Mouse (Mus musculus) midbrain, embryonic 11.5 days (tissue): ENCODE measurements at regions not wholly inside any gene's neighbourhood (a gene's known extent, or its start where the extent isn't known, plus 50 kb on each side); places are given as distances from the start of the nearest gene placed in this dataset.

ENCODE experiments used
- ATAC-seq: fragments of 200-750 bp; cut with Nextera tagmentation; 2 replicates; pipeline ENCODE4 v1.8.0; 2017; ENCODE audit warnings: moderate TSS enrichment, moderate library complexity; ENCODE audit not compliant: low FRiP score
- DNase-seq: peaks from one replicate; pipeline ENCODE4 v3.0.0; 2015; ENCODE audit warnings: low spot score; ENCODE audit errors: missing footprints
- H3K27ac ChIP-seq: fragments of 300-500 bp; sonication (generic); 2 replicates; pipeline ENCODE4 v1.5.1; 2014; ENCODE audit warnings: low read depth, low read length
- H3K27me3 ChIP-seq: fragments of 300-500 bp; sonication (generic); 2 replicates; pipeline ENCODE4 v1.6.1; 2014; ENCODE audit warnings: mild to moderate bottlenecking, low read length, moderate library complexity, mixed read lengths; ENCODE audit not compliant: control insufficient read depth, insufficient read depth
- H3K36me3 ChIP-seq: fragments of 300-500 bp; sonication (generic); 2 replicates; pipeline ENCODE4 v1.6.1; 2014; ENCODE audit warnings: mild to moderate bottlenecking, low read length, moderate library complexity, mixed read lengths; ENCODE audit not compliant: control insufficient read depth, insufficient read depth
- H3K4me1 ChIP-seq: fragments of 300-500 bp; sonication (generic); 2 replicates; pipeline ENCODE4 v1.6.1; 2014; ENCODE audit warnings: low read length; ENCODE audit not compliant: control insufficient read depth, insufficient read depth
- H3K4me2 ChIP-seq: fragments of 300-500 bp; sonication (generic); 2 replicates; pipeline ENCODE4 v1.6.1; 2014; ENCODE audit warnings: mild to moderate bottlenecking, moderate library complexity
- H3K4me3 ChIP-seq: fragments of 300-500 bp; sonication (generic); 2 replicates; pipeline ENCODE4 v1.5.1; 2014; ENCODE audit warnings: low read depth, low read length
- H3K9ac ChIP-seq: fragments of 300-500 bp; sonication (generic); 2 replicates; pipeline ENCODE4 v1.6.1; 2014; ENCODE audit warnings: low read length
- H3K9me3 ChIP-seq: fragments of 300-500 bp; sonication (generic); 2 replicates; pipeline ENCODE4 v1.6.1; 2016; ENCODE audit warnings: low read length; ENCODE audit not compliant: control insufficient read depth
- WGBS: fragments of 180-500 bp; shearing (Covaris S2); extraction: QIAGEN DNeasy Blood & Tissue Kit; methylation state at CpG from one replicate; pipeline ENCODE4 v1.1.7; 2014; 5-methylcytosine and 5-hydroxymethylcytosine counted together

- no peaks in the 10 kb centered on the region for H3K36me3 ChIP-seq
- H3K9me3 ChIP-seq: no peaks in the 10 kb centered on the region
- no peak overlapping the region for H3K27ac ChIP-seq
- peaks cover 10% of the 10 kb centered on the region for H3K4me1 ChIP-seq
- ATAC-seq: no peak
- H3K27me3 ChIP-seq: no peaks in the 10 kb centered on the region
- peak; percentile 74 for DNase-seq
- no peak overlapping the region for H3K9ac ChIP-seq
- H3K4me2 ChIP-seq: no peak overlapping the region
- no peak overlapping the region for H3K4me3 ChIP-seq
Observed at GRCm38 (mm10) chr1:193544804-193545203, 174.7 kb upstream of the Camk1g start.

DNA sequence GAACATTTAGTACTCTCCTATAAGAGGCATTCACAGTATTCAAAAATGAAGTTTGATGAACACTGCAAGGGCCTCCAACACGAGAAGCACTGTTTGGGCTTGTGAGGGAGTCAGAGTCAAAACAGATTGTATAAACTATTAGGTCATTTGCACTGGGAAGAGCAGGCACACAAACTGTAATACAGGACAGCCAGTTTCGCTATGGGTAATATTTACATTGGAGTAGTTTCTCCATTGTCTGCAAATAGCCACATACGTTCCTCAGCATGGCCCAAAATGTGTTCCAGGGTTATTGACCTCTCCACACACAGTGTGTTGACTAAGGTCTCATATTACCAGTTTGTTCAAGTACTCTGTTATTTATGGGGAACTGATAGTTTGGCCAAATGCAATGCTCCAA, 173.7 kb upstream of the Camk1g start:
- no peaks in the 10 kb centered on the region for H3K36me3 ChIP-seq
- H3K4me2 ChIP-seq: no peak overlapping the region
- H3K27ac ChIP-seq: no peak overlapping the region
- WGBS: 80% methylated on average over 3 of the region's 3 CpGs
- H3K9me3 ChIP-seq: no peaks in the 10 kb centered on the region
- peaks cover 10% of the 10 kb centered on the region for H3K4me1 ChIP-seq
- ATAC-seq (no peak), DNase-seq (peak; percentile 61)
- H3K9ac ChIP-seq: no peak overlapping the region
- no peak overlapping the region for H3K4me3 ChIP-seq
- no peaks in the 10 kb centered on the region for H3K27me3 ChIP-seq

- Histone ChIP-seq H3K36me3 (no peaks in the 10 kb centered on the region), H3K4me2 (no peak overlapping the region), H3K9ac (no peak overlapping the region), H3K9me3 (no peaks in the 10 kb centered on the region), H3K4me1 (peaks cover 10% of the 10 kb centered on the region), H3K27me3 (no peaks in the 10 kb centered on the region), H3K4me3 (no peak overlapping the region), H3K27ac (no peak overlapping the region)
- DNase-seq (peak; percentile 31), ATAC-seq (no peak)
- 71% methylated on average over 4 of the region's 4 CpGs for WGBS
Observed at GRCm38 (mm10) chr1:193543284-193543683, 173.2 kb upstream of the Camk1g start.

GRCm38 (mm10) chr1:193541934-193542580, 172.0 kb upstream of the Camk1g start:
- Histone ChIP-seq H3K27ac (no peak overlapping the region), H3K9ac (peak overlapping the region; percentile 22; the same call in 1 of the 2 replicates)
- WGBS: 21% methylated on average over 13 of the region's 13 CpGs

GRCm38 (mm10) chr1:193541281-193541680, 171.2 kb upstream of the Camk1g start:
- ATAC-seq (no peak), DNase-seq (peak; percentile 83)
- H3K4me3 ChIP-seq: no peak overlapping the region
- H3K4me1 ChIP-seq: peaks cover 10% of the 10 kb centered on the region
- H3K9ac ChIP-seq: no peak overlapping the region
- no peaks in the 10 kb centered on the region for H3K9me3 ChIP-seq
- no peaks in the 10 kb centered on the region for H3K36me3 ChIP-seq
- H3K27ac ChIP-seq: no peak overlapping the region
- WGBS: 84% methylated on average over 4 of the region's 4 CpGs
- H3K4me2 ChIP-seq: no peak overlapping the region
- H3K27me3 ChIP-seq: no peaks in the 10 kb centered on the region

More at GRCm38 (mm10) chr1:193541934-193542580, 172.0 kb upstream of the Camk1g start:
- no peaks in the 10 kb centered on the region for H3K9me3 ChIP-seq
- no peaks in the 10 kb centered on the region for H3K36me3 ChIP-seq
- H3K4me3 ChIP-seq: no peak overlapping the region
- ATAC-seq: peak; percentile 73
- H3K27me3 ChIP-seq: no peaks in the 10 kb centered on the region
- peaks cover 10% of the 10 kb centered on the region for H3K4me1 ChIP-seq
- peak; percentile 84 for DNase-seq
- no peak overlapping the region for H3K4me2 ChIP-seq

- ATAC-seq: no peak
- 77% methylated on average over 5 of the region's 5 CpGs for WGBS
- no peak overlapping the region for H3K27ac ChIP-seq
- H3K4me3 ChIP-seq: no peak overlapping the region
- H3K9me3 ChIP-seq: no peaks in the 10 kb centered on the region
- H3K4me1 ChIP-seq: peaks cover 10% of the 10 kb centered on the region
- no peaks in the 10 kb centered on the region for H3K27me3 ChIP-seq
- no peaks in the 10 kb centered on the region for H3K36me3 ChIP-seq
- no peak overlapping the region for H3K4me2 ChIP-seq
- H3K9ac ChIP-seq: no peak overlapping the region
- DNase-seq: no peak
Observed at GRCm38 (mm10) chr1:193540486-193540885, 170.4 kb upstream of the Camk1g start.

- no peak overlapping the region for H3K27ac ChIP-seq
- 87% methylated on average over 6 of the region's 6 CpGs for WGBS
- no peaks in the 10 kb centered on the region for H3K36me3 ChIP-seq
- no peaks in the 10 kb centered on the region for H3K27me3 ChIP-seq
- peak; percentile 75 for DNase-seq
- no peak overlapping the region for H3K4me2 ChIP-seq
- no peak overlapping the region for H3K4me3 ChIP-seq
- no peaks in the 10 kb centered on the region for H3K9me3 ChIP-seq
- peaks cover 7% of the 10 kb centered on the region; the same call in 1 of the 2 replicates for H3K4me1 ChIP-seq
- H3K9ac ChIP-seq: no peak overlapping the region
- ATAC-seq: no peak
Observed at GRCm38 (mm10) chr1:193539261-193539660, 169.2 kb upstream of the Camk1g start.

GRCm38 (mm10) chr1:193538425-193538824, 168.3 kb upstream of the Camk1g start:
- no peak overlapping the region for H3K4me3 ChIP-seq
- WGBS: 87% methylated on average over 2 of the region's 2 CpGs

GRCm38 (mm10) chr1:193537616-193538015, 167.5 kb upstream of the Camk1g start:
- Histone ChIP-seq H3K4me1 (peaks cover 7% of the 10 kb centered on the region; the same call in 1 of the 2 replicates), H3K9ac (no peak overlapping the region), H3K27me3 (no peaks in the 10 kb centered on the region), H3K27ac (no peak overlapping the region), H3K4me3 (no peak overlapping the region), H3K4me2 (no peak overlapping the region), H3K9me3 (no peaks in the 10 kb centered on the region), H3K36me3 (no peaks in the 10 kb centered on the region)
- no peak for ATAC-seq
- WGBS: 94% methylated on average over 5 of the region's 5 CpGs
- peak; percentile 67 for DNase-seq

More at GRCm38 (mm10) chr1:193538425-193538824, 168.3 kb upstream of the Camk1g start:
- Histone ChIP-seq H3K36me3 (no peaks in the 10 kb centered on the region), H3K4me1 (peaks cover 7% of the 10 kb centered on the region; the same call in 1 of the 2 replicates), H3K27ac (no peak overlapping the region), H3K27me3 (no peaks in the 10 kb centered on the region), H3K9ac (no peak overlapping the region), H3K4me2 (no peak overlapping the region), H3K9me3 (no peaks in the 10 kb centered on the region)
- DNase-seq (peak; percentile 39), ATAC-seq (no peak)
